Mouse (Mus musculus) ES-E14 (cell line): Measurements from ENCODE around the gene Sh3rf1.
"Not testable (repeated sequence)": the region's sequence is repeated elsewhere in the genome, so short reads cannot be mapped to it uniquely, and the experiment has no call there.

Experiments
- HCFC1 ChIP-seq: IDR thresholded peaks from 2 replicates; pipeline ENCODE4 v1.6.1; 2012; ENCODE audit warnings: low read length, inconsistent platforms, borderline replicate concordance; ENCODE audit not compliant: insufficient read depth
- MAFK ChIP-seq: IDR thresholded peaks from 2 replicates; pipeline ENCODE4 v1.6.1; 2014; ENCODE audit warnings: mild to moderate bottlenecking, low read depth, low read length, inconsistent platforms; ENCODE audit not compliant: insufficient read depth
- ZC3H11A ChIP-seq: IDR thresholded peaks from 2 replicates; pipeline ENCODE4 v1.6.1; 2012; ENCODE audit warnings: low read depth, mild to moderate bottlenecking, inconsistent platforms, low read length, borderline replicate concordance

GRCm38 (mm10) chr8:61409712-61410111 is 186.0 kb downstream of the Sh3rf1 start:
- TF ChIP-seq ZC3H11A, HCFC1, MAFK: not testable (repeated sequence)
